Mouse (Mus musculus): Measurements from ENCODE around the gene Fbxl20.

The Fbxl20 gene

GRCm38 (mm10) chr11:98049672-98050519 is 100.3 kb downstream of the Fbxl20 start:
- DNase-seq (ENCODE audit: low read depth, low spot score) = no peak

GRCm38 (mm10) chr11:98047745-98048144 is 102.5 kb downstream of the Fbxl20 start:
- no peak for DNase-seq (ENCODE audit: low read depth, low spot score)

- no peak for DNase-seq (ENCODE audit: low read depth, low spot score)
These were observed 103.7 kb downstream of the Fbxl20 start for GRCm38 (mm10) chr11:98046466-98046865.

- no peak for DNase-seq (ENCODE audit: low read depth, low spot score)
These were observed 104.6 kb downstream of the Fbxl20 start for GRCm38 (mm10) chr11:98045596-98045995.

GRCm38 (mm10) chr11:98044074-98044473 is 106.1 kb downstream of the Fbxl20 start:
- no peak for DNase-seq (ENCODE audit: low read depth, low spot score)

GRCm38 (mm10) chr11:98042741-98043140 is 107.5 kb downstream of the Fbxl20 start:
- DNase-seq (ENCODE audit: low read depth, low spot score) = no peak

GRCm38 (mm10) chr11:98040975-98041374 is 109.2 kb downstream of the Fbxl20 start:
- no peak for DNase-seq (ENCODE audit: low read depth, low spot score)

GRCm38 (mm10) chr11:98037871-98038270 is 112.3 kb downstream of the Fbxl20 start:
- no peak for DNase-seq (ENCODE audit: low read depth, low spot score)

GRCm38 (mm10) chr11:98035977-98036377 is 114.2 kb downstream of the Fbxl20 start:
- no peak for DNase-seq (ENCODE audit: low read depth, low spot score)

GRCm38 (mm10) chr11:98034840-98035239 is 115.4 kb downstream of the Fbxl20 start:
- no peak for DNase-seq (ENCODE audit: low read depth, low spot score)

- DNase-seq (ENCODE audit: low read depth, low spot score) = no peak
These were observed 116.1 kb downstream of the Fbxl20 start for GRCm38 (mm10) chr11:98034061-98034460.
